Mouse (Mus musculus) CD8-positive naive resting alpha-beta T cell, adult 57 days (primary cell): Measurements from ENCODE around the gene A730049H05Rik. TPM values are rescaled to one million over a fixed set of nuclear protein-coding genes. Genes with fewer than 3 reads are reported as not detected.

Experiments
- total RNA-seq: library from RNA; stranded (reverse); gene quantifications from one replicate; pipeline ENCODE4 v1.2.4, GENCODE M21; 2023

The A730049H05Rik gene
- total RNA-seq: not detected

DNA sequence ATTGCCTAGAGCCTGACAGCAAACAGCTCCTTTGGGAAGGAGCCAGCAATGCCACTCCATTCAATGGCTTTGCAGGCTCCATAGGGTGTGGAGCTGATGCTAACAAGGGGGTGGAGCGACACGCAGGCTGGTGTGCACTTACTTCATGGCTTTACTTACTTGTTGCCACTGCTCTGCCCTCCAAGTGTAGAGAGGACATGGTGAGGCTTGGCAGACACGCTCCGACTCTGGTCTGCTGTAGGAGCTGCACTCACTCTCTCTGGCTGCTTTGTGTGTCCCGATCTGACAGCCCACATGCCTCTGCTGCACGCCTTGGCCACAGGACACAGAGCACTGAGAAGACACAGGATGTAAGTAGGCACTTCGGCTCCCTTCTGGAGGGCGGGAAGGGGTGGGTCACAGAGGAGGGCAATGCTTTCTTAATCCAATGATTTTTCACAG lies at the start of gene A730049H05Rik:
Gene A730049H05Rik, plus strand, starts transcription at position 168 of the 441 bp plus-strand sequence.

DNA sequence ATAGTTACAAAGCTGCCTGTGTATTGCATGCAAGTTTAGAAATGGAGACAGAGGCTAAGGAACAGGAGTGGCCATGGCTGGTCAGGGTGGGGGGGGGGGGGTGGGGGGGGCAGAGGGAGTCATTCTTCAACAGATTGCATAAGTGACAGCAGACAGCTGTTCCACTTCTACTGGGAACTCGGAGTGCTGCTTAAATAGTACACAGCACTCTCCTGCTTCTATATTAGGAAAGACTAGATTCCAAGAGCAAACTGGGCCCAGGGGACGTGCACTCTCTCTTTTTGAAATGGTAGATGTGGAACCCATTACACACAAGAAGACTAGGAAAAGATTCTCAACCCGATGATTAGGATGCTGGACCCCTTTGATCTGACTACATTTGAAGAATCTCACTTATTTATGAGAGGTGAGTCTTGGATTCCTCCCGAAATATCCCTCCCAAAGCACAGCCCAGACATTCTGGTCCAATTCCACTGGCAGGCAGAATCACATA lies 52.9 kb downstream of the A730049H05Rik start, which contains the start of gene Gm15737:
Gene Gm15737, plus strand, starts transcription at position 269 of the 493 bp plus-strand sequence.

Other genes starting within 250 kb of the A730049H05Rik start
- gene Prickle2, start 110.3 kb upstream of the A730049H05Rik start, total RNA-seq: 0.52 TPM
- gene Gm15737, start 52.9 kb downstream of the A730049H05Rik start, total RNA-seq: not detected
- 0.24 TPM for gene Adamts9, start 127.0 kb downstream of the A730049H05Rik start, total RNA-seq